Mouse (Mus musculus): ENCODE measurements at regions not wholly inside any gene's neighbourhood (a gene's known extent, or its start where the extent isn't known, plus 50 kb on each side); places are given as distances from the start of the nearest gene placed in this dataset.

DNA sequence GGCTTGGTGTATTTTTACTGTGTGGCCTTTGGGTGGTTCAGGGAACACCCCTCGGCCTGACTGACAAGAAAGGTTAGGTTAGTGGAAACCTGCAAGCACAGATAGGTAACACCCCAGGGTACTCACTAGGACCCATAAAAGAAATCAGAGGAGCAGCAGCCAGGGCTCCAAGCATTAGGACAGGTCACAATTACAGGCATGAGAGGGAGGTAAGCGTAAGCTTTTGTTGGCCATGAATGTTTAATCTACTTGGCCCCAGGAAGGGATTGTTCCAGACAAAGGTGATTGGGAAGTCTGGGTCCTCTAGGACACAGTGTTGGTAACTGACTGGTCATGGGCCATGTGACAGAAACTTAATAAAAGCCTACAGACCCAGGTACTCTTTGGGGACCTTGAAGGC, 235.5 kb downstream of the Opa1 start:
- no peak overlapping the region for H3K27ac ChIP-seq (ENCODE audit: low read depth, low read length)
- DNase-seq (ENCODE audit: low spot score) (no peak), ATAC-seq (replicated peaks; ENCODE audit: low FRiP score) (no peak)
- H3K9ac ChIP-seq (ENCODE audit: low read depth, low read length) = no peak overlapping the region
- no peak overlapping the region for H3K4me2 ChIP-seq
- H3K4me3 ChIP-seq (ENCODE audit: low read depth, low read length) = no peak overlapping the region
- no peaks in the 10 kb centered on the region for H3K36me3 ChIP-seq (ENCODE audit: control insufficient read depth, insufficient read depth, low read length)
- 61% methylated on average over 2 of the region's 2 CpGs for WGBS
- H3K27me3 ChIP-seq (replicated peaks; ENCODE audit: control insufficient read depth, insufficient read depth, low read length) = peaks cover 32% of the 10 kb centered on the region
- no peaks in the 10 kb centered on the region for H3K9me3 ChIP-seq (ENCODE audit: control insufficient read depth, low read length)
- peaks cover 19% of the 10 kb centered on the region; the same call in 1 of the 2 replicates for H3K4me1 ChIP-seq (replicated peaks; ENCODE audit: control insufficient read depth, insufficient read depth, low read length)

DNA sequence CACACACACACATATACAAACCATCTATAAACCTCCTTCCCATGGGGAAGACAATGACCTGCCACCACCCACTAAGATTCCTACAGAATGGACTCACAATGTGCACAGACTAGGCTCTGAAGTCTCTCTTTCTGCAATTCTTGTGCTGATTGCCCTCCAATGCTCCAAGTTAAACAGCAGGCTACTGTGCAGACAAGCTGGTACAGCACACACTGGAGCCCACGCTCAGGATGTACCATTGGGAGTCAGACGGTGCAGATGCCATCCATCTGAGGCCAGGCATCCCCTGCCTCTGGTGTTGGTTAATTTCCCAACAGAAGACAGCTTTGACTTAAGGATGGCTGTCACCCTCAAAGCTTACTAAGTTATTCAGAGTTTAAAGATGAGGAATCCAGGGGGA, 236.1 kb downstream of the Opa1 start:
- ATAC-seq (replicated peaks; ENCODE audit: low FRiP score) (no peak), DNase-seq (ENCODE audit: low spot score) (no peak)
- H3K4me2 ChIP-seq = no peak overlapping the region
- no peaks in the 10 kb centered on the region for H3K36me3 ChIP-seq (ENCODE audit: control insufficient read depth, insufficient read depth, low read length)
- peaks cover 32% of the 10 kb centered on the region for H3K27me3 ChIP-seq (replicated peaks; ENCODE audit: control insufficient read depth, insufficient read depth, low read length)
- no peaks in the 10 kb centered on the region for H3K9me3 ChIP-seq (ENCODE audit: control insufficient read depth, low read length)
- 65% methylated on average over 2 of the region's 2 CpGs for WGBS
- no peak overlapping the region for H3K9ac ChIP-seq (ENCODE audit: low read depth, low read length)
- H3K27ac ChIP-seq (ENCODE audit: low read depth, low read length) = no peak overlapping the region
- H3K4me3 ChIP-seq (ENCODE audit: low read depth, low read length) = no peak overlapping the region
- H3K4me1 ChIP-seq (replicated peaks; ENCODE audit: control insufficient read depth, insufficient read depth, low read length) = peaks cover 19% of the 10 kb centered on the region; the same call in 1 of the 2 replicates

DNA sequence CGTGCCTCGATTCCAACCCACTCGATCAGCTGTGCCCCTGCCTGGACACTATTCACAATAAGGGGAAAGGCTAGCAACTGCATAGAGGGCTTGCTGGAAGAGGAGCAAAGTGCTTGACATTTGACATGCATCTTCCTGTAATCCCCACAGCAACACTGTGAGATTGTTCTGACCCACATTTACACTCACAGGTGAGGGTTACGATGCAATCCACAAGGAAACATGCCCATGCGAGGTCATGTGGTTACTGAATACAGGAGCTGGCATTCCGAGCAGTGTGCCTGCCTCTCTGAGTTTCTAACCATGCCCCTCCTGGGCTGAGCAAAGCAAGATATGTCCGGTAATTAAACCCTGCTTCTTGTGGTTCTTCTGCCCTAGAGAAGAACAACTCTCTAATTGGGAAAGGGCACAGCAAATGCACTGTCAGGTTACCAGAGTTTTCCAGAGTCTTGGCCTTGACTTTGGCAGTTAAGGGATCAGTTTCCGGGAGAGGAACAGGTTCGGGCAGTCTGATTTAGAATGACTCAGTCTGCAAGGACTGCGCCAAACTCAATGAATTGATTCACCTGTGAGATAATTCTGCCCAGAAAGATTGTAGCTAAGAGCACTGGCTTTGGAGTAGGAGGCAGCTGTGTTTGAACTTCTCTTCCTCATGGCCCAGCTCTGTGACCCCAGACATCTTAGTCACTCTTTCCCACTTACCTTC, 236.7 kb downstream of the Opa1 start:
- WGBS = 80% methylated on average over 10 of the region's 10 CpGs
- H3K9me3 ChIP-seq (ENCODE audit: control insufficient read depth, low read length) = no peaks in the 10 kb centered on the region
- ATAC-seq (replicated peaks; ENCODE audit: low FRiP score) (no peak), DNase-seq (ENCODE audit: low spot score) (no peak)
- H3K4me2 ChIP-seq = no peak overlapping the region
- peaks cover 32% of the 10 kb centered on the region for H3K27me3 ChIP-seq (replicated peaks; ENCODE audit: control insufficient read depth, insufficient read depth, low read length)
- H3K36me3 ChIP-seq (ENCODE audit: control insufficient read depth, insufficient read depth, low read length) = no peaks in the 10 kb centered on the region
- H3K4me3 ChIP-seq (ENCODE audit: low read depth, low read length) = no peak overlapping the region
- H3K9ac ChIP-seq (ENCODE audit: low read depth, low read length) = no peak overlapping the region
- H3K4me1 ChIP-seq (replicated peaks; ENCODE audit: control insufficient read depth, insufficient read depth, low read length) = peaks cover 19% of the 10 kb centered on the region; the same call in 1 of the 2 replicates
- no peak overlapping the region for H3K27ac ChIP-seq (ENCODE audit: low read depth, low read length)

DNA sequence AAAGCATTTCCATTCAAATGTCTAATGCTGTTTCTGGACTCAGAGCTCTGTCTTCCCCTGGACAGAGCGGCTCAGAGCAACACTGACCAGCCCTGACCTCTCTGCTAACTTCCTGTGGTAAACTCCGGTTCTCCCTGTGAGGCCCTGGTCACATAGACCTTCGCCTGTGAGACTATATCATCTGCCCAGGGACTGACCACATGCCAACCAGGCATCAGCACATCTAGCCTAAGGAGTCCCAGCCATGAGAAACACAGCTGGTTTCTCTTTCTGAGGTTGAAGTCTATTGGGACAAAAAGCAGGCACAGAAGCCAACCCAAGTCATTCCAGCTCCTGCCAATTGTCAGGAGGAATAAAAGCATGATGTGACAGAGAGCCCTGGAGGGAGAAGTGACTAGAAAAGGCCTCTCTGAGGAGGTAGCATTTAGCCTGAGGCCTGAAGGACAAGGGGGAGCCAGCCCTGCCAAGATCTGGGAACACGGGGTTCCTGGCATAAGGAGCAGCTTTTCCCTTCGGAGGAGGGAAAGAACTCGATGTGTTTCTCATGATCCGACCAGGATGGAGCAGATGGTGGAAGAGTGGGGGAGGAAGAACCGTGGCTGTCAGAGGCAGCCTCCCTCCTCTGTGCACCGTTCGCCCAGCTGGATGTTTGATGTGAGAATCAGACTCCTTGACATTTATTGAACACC, 237.7 kb downstream of the Opa1 start:
- H3K27me3 ChIP-seq (replicated peaks; ENCODE audit: control insufficient read depth, insufficient read depth, low read length) = peaks cover 32% of the 10 kb centered on the region

DNA sequence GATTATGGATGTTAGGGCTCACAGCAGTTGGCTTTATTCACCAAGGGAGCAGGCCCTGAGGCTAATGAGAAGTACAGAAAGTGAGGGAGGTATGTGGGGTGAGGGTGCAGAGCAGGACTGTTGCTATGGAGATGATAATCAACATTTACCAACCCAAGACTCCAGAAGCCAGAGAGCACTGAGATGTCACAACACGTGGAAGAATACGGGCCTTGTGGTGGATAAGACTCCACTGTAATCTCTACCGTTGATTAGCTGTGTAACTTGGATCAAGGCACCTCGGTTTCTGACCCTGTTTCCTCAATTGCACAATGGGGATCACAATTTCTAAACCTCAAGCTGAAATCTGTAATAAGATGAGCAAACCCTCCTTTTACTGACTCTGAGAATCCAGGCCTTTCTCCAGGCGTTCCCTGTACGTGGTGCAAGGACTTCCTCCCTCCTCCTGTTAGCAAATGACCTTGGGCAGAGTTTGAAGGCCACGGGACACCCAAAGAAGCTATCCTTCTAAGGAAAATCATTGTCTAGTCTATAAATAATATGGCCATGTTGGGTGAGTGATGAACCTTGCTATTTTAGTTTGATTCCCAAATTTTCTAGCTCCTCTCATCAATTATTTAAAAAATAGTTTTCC, 239.8 kb downstream of the Opa1 start:
- Histone ChIP-seq H3K27ac (ENCODE audit: low read depth, low read length) (no peak overlapping the region), H3K4me3 (ENCODE audit: low read depth, low read length) (no peak overlapping the region), H3K27me3 (replicated peaks; ENCODE audit: control insufficient read depth, insufficient read depth, low read length) (peaks cover 22% of the 10 kb centered on the region), H3K4me2 (no peak overlapping the region), H3K9ac (ENCODE audit: low read depth, low read length) (no peak overlapping the region), H3K9me3 (ENCODE audit: control insufficient read depth, low read length) (no peaks in the 10 kb centered on the region), H3K4me1 (replicated peaks; ENCODE audit: control insufficient read depth, insufficient read depth, low read length) (peaks cover 12% of the 10 kb centered on the region; the same call in 1 of the 2 replicates), H3K36me3 (ENCODE audit: control insufficient read depth, insufficient read depth, low read length) (no peaks in the 10 kb centered on the region)
- WGBS = 46% methylated on average over 7 of the region's 7 CpGs
- ATAC-seq (replicated peaks; ENCODE audit: low FRiP score) (no peak), DNase-seq (ENCODE audit: low spot score) (no peak)

More for the DNA sequence above, 237.7 kb downstream of the Opa1 start:
- DNase-seq (ENCODE audit: low spot score) = no peak
- Histone ChIP-seq H3K27ac (ENCODE audit: low read depth, low read length) (no peak overlapping the region), H3K9me3 (ENCODE audit: control insufficient read depth, low read length) (no peaks in the 10 kb centered on the region), H3K36me3 (ENCODE audit: control insufficient read depth, insufficient read depth, low read length) (no peaks in the 10 kb centered on the region), H3K4me1 (replicated peaks; ENCODE audit: control insufficient read depth, insufficient read depth, low read length) (peaks cover 19% of the 10 kb centered on the region; the same call in 1 of the 2 replicates), H3K9ac (ENCODE audit: low read depth, low read length) (no peak overlapping the region), H3K4me3 (ENCODE audit: low read depth, low read length) (no peak overlapping the region), H3K4me2 (no peak overlapping the region)
- ATAC-seq (replicated peaks; ENCODE audit: low FRiP score) = no peak
- 56% methylated on average over 10 of the region's 10 CpGs for WGBS

DNA sequence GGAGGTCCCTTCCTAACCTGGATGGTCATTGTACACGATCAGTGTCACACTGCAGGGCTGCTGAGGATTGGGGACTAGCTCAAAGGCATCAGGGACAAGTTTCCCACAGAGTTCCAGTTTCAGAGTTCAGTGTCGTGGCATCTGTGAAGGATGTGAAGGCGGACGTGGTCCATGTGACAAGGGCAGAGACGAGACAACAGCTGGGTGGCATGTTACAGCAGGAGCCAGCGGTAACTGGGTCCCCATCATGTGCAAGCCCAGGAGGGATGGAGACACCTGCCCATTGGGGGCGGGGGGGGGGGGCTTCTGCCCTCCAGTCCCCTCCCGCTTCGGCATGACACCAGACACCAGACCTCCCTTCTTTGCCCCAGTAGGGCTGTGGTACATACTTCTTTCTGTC, 241.6 kb downstream of the Opa1 start:
- Histone ChIP-seq H3K36me3 (ENCODE audit: control insufficient read depth, insufficient read depth, low read length) (no peaks in the 10 kb centered on the region), H3K27me3 (replicated peaks; ENCODE audit: control insufficient read depth, insufficient read depth, low read length) (peaks cover 5% of the 10 kb centered on the region), H3K9me3 (ENCODE audit: control insufficient read depth, low read length) (no peaks in the 10 kb centered on the region), H3K4me1 (replicated peaks; ENCODE audit: control insufficient read depth, insufficient read depth, low read length) (0 out of 2 replicates have a peak, but pooled peaks cover 6% of the 10 kb centered on the region), H3K27ac (ENCODE audit: low read depth, low read length) (no peak overlapping the region), H3K9ac (ENCODE audit: low read depth, low read length) (no peak overlapping the region), H3K4me2 (no peak overlapping the region), H3K4me3 (ENCODE audit: low read depth, low read length) (no peak overlapping the region)
- no peak for DNase-seq (ENCODE audit: low spot score)
- ATAC-seq (replicated peaks; ENCODE audit: low FRiP score) = no peak
- WGBS = 78% methylated on average over 9 of the region's 9 CpGs

DNA sequence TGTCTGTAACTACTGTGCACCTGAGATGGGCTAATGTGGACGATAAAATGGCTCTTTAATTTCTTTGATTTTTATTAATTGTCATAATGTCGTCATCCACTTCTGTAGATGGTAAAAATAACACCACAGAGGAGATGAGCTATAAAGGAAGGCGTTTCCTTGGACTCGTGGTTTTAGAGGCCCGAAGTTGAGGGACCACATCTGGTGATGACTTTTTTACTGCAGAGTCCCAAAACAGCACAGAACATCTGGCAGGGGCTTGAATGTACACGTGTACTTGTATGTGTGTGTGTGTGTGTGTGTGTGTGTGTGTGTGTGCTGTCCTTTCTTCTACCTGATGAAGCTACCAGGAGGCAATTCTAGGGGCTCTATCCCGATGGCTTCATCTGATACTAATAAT, 242.1 kb upstream of the Hes1 start:
- Histone ChIP-seq H3K4me3 (ENCODE audit: low read depth, low read length) (no peak overlapping the region), H3K4me2 (no peak overlapping the region), H3K27ac (ENCODE audit: low read depth, low read length) (no peak overlapping the region), H3K9me3 (ENCODE audit: control insufficient read depth, low read length) (no peaks in the 10 kb centered on the region), H3K9ac (ENCODE audit: low read depth, low read length) (no peak overlapping the region), H3K27me3 (replicated peaks; ENCODE audit: control insufficient read depth, insufficient read depth, low read length) (no peaks in the 10 kb centered on the region), H3K36me3 (ENCODE audit: control insufficient read depth, insufficient read depth, low read length) (no peaks in the 10 kb centered on the region), H3K4me1 (replicated peaks; ENCODE audit: control insufficient read depth, insufficient read depth, low read length) (no peaks in the 10 kb centered on the region)
- ATAC-seq (replicated peaks; ENCODE audit: low FRiP score) (no peak), DNase-seq (ENCODE audit: low spot score) (no peak)
- 74% methylated on average over 7 of the region's 7 CpGs for WGBS

DNA sequence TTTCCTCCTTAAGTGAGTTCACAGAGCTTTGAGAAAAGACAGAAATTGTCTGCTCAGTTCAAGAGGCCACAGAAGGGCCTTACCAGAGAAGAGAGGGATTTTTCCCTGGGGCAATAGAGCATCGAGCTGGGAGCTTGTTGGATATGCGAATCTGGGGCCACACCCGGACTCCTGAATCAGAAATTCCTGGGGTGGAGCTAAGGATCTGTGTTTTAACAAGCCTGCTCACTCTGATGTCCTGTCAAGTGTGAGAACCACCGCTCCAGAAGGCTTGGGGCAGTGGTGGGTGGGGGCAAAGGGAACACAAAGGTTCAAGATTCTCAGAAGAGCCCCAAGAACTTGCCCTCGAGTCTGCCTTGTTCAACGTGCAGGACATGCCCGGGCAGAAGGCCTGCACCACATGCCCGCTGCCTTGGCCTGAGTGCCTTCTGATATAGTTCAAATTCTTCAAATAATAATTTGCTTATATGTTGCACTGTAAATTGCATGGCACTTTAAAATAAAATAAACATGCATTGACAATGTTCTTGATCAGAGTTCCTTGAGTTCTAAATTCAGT, 241.3 kb upstream of the Hes1 start:
- Histone ChIP-seq H3K27me3 (replicated peaks; ENCODE audit: control insufficient read depth, insufficient read depth, low read length) (no peaks in the 10 kb centered on the region), H3K4me3 (ENCODE audit: low read depth, low read length) (no peak overlapping the region), H3K4me2 (no peak overlapping the region), H3K27ac (ENCODE audit: low read depth, low read length) (no peak overlapping the region), H3K4me1 (replicated peaks; ENCODE audit: control insufficient read depth, insufficient read depth, low read length) (no peaks in the 10 kb centered on the region), H3K36me3 (ENCODE audit: control insufficient read depth, insufficient read depth, low read length) (no peaks in the 10 kb centered on the region), H3K9me3 (ENCODE audit: control insufficient read depth, low read length) (peaks cover 1% of the 10 kb centered on the region; the same call in 1 of the 2 replicates), H3K9ac (ENCODE audit: low read depth, low read length) (no peak overlapping the region)
- ATAC-seq (replicated peaks; ENCODE audit: low FRiP score) (no peak), DNase-seq (ENCODE audit: low spot score) (no peak)
- 71% methylated on average over 8 of the region's 8 CpGs for WGBS

Measured in liver, embryonic 11.5 days (tissue).